Mouse (Mus musculus) telencephalon, adult 2 months (tissue): ENCODE data around the gene Slc22a22.

Experiments
- DNase-seq: peaks from one replicate; pipeline ENCODE4 v3.0.0-alpha.2; 2011; ENCODE audit warnings: low read depth, low spot score

Gene Slc22a22

DNA sequence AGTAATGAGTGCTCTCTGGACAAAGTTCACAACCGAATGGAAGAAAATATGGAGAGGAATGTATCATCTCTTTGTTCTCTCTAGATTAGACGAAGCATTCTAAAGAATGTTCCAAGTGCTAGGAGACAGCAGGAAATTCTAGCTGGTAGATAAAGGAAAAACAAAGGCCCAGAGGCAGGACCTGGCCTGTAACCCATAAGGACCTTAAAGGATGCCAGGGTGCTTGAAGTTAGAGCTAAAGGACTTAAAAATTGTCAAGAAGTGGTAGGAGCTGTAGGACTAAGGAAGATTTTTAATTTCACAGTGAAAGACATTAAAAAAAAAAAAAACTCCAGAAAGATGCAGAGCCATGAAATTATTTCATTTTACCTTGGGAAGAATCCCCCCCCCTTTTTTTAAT is at the start of gene Slc22a22:
Slc22a22 (minus strand) TSS at position 101 of the 400 bp plus-strand sequence.
- DNase-seq = no peak

DNA sequence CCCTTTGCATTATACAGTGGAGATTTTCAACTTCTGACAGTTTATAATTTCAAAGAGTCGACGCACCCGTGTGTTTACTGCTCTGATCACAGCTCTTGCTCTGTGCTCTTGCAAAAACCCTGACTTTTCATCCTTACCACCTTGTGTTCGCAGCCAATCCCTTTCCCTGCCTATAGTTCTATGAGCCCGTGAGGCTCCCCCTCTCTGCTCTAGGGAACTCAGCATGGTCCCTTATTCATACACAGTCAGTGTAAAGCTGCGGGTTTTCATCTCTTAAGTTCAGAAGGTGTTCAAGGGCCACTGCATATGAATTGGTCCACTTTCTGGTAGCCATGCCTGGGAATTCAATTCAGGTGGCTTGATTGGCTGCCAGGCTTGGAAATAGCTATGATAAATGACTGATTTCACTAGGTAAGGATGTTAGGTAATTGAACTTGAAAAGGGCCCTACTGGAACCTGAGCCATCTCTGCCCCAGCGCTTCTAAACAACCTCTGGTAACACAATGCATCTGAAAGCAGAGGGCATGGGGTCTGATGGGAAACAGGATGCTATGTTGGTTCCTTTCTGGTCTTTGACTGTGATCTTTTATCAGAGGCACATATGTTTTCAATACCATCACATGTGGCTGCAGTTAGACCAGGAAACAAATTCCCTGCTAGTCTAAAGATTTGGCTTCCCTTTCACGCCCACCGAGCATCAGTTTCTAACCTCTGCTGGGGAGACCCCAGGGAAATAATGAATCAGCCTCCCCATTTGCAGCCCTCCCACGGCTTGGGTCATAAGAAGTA is 46.3 kb upstream of the Slc22a22 start:
- no peak for DNase-seq

DNA sequence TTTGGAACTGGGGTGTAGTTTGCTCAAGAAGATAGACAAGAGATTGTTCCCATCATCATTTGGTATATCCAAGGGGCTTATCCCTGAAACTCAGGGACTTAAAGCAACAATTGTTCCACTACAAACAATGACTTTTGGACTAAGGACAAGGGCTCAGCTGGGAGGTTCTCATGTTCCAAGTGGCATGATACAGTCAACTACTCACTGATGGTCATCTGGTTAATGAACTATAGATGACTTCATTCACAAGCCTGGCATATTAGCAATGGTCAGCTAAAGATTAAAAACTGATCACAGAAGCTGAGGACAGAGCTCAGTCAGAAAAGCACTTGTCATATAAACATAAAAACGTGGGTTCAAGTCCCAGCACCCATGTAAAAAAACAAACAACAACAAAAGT is 44.7 kb upstream of the Slc22a22 start:
- no peak for DNase-seq

DNA sequence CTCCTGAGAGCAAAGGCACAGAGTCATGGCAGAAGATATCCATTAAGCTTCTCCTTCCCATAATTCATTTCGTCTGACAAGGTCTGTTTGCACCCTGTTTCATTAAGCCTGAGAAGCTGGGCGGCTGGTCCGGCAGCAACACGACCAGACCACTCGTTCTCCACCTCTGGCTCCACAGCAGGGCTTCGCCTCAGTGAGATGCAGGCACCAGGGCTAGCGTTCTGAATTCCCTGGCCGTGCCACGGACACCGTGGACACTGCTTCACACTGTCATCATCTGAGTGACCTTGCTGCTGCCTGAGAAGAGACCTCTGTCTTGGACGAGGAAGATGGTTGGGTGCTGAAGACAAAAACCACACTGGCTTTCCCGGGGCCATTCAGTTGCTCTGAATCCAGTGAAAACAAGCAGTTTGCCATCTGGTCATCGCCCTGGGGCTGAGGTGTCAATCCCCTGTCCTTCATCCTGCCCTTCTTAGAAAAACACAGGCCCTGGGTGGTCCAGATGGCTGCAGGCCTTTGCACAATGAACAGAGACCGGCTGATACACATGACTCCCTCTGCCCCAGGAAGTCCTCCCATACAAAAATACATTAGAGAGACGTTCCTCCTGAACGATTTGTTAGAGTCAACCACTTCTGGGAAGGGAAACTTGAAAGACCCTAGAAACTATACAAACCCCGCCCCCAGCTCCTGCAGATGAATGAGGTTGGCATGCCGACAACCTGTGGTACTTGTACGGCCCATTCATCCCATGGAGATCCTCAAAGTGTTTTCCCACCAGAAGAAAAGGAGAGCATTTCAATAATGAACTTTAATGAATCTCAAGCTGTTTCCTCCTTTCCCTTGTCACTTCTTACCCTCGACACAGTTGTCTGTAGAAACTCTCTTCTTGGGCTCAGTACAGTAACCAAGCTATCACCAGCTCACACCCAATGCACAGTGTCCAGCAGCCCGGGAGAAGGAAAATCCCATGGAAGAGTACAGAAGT is 32.1 kb upstream of the Slc22a22 start:
- no peak for DNase-seq

DNA sequence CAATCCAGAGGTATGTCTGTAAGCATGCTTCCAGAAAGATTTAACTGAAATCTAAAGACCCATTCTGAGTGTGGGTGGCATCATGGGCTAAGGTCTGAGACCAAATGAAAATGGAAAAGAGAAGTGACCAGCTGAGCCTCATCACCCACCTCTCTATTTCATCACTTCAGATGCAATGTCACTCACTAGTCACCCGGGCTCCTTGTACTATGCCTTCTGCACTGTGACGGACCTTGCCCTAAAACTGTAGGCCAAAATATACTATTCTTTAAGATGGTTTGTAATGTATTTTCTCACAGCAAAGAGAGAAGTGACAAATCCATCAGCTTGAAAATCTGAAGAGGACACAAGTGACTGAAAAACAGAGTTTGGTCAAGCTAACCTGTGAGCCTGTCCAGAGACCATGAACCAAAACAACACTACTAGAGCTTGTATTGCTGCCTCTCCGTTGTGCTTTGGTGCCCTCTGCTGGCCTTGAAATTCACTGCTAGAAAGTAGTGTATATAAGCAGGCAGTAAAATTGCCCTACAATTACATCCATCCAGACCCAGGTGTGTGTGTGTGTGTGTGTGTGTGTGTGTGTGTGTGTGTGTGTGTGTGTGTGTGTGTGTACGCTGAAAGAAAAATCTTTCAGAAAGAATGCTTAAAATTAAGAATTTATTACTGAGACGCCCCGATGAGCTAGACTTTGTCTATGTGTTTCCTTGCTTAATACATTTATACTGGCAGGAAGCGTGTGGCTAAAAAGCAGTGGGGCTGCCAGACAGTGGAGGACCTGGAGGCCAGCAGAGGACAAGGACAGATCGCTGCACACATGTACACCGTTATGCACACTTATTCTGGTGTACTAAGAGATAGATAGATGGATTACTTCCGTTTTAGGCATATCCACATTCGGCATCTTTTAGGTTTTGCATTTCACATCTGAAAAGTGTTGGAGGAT is 31.1 kb upstream of the Slc22a22 start:
- peak; percentile 22 for DNase-seq

DNA sequence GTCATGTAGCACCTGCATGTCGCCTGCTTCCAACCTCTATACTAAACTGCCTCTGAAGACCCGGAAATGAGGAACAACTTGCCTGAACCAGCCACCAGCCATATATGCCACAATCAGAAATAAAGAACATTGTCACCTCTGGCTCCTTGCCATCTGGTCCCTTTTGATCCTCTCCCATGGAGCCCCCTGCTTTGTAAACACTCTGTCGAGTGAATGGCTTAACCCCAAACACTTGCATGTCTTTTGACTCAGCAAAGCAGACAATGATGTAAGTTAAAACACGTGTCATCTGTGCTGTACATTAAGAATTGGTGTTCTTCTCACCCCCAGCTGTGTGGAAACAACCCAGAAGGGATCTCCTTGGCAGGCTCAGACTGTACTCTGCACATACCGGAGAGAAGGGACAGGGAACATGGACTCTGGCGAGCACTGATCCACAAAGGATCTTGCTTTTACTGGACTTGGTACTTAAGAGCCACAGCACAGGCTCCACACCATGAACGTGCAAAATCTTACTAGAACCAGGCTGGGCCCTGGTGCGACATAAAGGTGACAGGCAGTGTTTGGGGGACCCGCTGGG is 26.8 kb upstream of the Slc22a22 start:
- DNase-seq = no peak

DNA sequence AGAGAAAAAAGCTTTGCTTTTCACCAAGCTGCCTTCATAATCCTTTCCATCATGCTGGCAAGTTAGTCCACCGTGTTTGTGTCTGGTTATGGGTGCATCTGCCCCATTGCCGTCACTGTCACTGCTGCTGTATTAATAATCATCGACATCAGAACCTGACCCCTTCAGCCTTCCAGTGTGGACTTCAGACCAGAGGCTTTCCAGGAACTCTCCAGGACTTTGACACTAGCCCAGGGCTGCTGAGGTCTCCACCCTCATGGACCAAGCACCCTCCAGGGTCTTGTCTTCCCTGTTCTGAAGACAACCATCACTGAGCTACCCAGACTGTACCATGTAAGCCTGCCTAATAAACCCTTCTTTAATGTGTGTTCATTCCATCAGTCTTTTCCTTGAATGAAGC is 26.2 kb upstream of the Slc22a22 start:
- DNase-seq = no peak

DNA sequence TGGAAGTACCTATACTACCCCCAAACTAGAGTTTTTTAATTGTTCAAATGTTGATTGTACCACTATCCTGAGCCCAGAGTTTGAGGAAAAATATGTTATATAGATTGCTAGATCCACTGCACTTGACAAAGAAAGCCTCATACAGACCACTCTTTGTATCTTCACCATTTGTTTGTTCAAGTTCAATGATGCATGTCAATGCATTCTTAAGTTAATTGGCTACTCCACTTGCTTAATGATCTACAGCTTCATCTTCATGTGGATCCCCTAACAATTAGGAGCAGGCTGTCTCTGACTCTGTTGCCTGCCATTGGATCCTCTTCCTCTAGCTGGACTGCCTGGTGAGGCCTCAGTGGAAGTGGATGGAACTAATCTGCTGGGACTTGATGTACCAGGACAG is 24.1 kb upstream of the Slc22a22 start:
- no peak for DNase-seq

DNA sequence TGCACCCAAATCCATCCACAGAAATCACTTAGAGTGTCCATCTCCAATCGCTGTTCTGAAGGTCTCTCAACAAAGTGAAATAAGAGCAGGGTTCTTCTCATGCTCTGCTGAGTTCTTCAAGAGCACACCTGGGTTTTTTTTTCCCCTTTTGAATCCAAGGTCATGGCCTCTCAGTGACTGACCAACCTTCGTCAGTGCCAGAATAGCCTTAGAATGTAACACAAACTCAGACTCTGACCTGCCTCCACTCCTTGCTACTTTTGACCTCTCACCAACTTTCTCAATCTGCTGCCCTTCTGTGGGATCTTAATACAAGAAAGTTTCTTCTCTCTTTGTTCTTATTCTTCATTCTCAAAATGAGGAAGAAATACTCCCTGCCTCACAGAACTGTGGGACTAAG is 18.7 kb upstream of the Slc22a22 start:
- DNase-seq = no peak

DNA sequence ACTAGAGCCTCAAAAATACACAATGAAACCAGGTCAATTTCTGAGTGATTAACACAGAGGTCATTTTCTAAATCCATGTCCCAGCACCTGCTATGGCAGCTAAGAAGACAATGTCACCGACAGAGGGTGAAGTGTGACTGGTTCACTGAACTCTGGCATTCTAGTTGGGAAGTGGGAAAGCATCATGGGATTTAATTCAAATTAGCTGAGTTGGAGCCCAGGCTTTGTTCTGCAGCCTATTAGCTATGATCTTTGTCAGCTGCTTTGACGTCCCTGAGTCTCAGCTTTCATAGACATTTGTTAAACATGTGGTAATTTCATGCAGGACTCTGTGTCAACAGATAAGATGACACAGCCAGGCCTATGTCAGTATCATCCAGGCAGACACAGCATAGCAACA is 5.1 kb upstream of the Slc22a22 start:
- DNase-seq = no peak

DNA sequence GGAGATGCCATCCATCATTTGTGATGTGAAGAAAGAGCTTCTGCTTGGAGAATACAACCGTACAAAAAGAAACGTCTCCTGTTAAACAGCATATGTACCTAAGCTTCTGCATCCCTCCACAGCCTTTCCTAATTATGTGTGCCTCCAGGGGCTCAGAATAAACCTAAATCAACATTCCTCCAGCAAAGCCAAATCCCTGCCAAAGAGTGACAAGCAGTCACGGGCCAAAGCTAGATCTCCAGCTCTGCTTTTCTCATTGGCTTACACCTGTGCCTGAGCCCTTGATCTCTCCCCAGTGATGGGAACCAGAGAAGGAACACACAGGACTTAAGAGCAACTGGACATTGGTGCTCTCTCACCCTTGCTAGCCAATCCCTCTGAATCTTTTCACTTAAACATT is 5.8 kb downstream of the Slc22a22 start:
- DNase-seq = no peak

DNA sequence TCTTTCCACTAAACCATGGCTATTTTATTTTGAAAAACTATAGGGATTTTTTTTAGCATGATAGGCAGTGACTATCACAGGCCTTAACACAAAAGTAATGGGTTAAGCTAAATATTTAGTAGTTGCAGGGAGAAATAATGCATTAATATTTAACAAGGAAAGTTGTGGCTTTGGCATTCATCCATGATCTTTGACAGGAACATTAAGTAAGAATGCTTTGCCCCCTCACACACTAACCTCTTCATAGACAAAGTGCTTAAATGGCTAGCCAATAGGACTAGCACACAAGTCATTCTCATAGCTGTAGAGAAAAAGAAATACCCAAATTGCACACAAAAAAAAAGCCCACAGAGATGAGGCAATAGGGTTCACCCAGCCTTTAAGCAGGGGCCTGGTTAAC is 11.4 kb downstream of the Slc22a22 start:
- DNase-seq = no peak

DNA sequence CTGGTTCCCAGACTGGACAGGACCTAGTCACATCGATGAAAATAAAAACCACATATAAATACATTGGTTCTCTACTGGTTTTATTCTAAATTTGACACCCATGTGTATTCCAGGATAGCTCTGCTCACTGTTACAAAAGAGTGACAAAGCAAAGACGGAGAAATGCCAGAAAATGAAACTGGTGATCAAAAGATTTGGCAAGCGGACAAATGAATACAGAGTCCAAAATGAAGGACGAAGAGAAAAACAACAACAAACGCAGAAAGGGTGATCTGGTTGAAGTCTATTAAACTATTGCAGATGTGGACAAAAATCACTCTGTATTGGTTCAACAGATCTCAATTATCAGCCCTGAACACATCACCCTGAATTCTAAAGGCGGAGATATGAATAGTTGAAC is 12.4 kb downstream of the Slc22a22 start:
- DNase-seq = no peak

DNA sequence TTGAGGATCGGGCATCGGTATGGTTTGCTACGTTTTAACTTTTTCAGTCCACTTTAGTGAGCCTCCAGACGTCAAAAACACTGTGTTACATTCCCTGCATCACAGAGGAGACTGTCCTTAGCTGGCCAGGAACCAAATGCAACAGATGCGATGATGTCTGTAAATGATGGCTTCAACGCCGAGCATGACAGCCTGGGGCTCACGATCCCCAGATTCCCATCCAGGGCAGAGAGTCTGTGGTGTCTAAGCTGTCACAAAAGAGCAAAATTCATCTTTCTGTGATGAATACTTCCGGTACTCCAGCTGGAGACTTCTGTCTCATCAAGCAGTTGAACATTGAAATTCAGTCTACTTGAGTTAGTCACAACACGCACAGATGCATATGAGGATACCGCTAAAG is 13.4 kb downstream of the Slc22a22 start:
- DNase-seq = no peak

DNA sequence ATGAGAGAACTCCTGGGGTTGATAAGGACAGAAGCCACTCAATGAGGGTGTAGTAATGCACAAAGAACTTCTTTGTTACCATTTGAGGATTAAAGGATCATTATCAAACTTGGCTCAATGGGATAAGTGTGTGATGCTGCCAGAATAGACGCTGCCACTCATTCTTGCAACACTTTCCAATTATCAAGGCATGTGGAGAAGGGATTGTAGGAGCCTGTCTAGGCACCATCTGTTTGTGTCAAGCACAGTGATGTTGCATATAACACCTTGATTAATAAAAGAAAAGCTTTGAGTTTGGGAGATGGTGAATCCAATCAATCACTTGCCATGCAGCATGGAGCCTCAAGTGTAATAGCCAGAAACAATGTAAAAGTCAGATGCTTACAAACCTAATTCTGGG is 16.1 kb downstream of the Slc22a22 start:
- no peak for DNase-seq

DNA sequence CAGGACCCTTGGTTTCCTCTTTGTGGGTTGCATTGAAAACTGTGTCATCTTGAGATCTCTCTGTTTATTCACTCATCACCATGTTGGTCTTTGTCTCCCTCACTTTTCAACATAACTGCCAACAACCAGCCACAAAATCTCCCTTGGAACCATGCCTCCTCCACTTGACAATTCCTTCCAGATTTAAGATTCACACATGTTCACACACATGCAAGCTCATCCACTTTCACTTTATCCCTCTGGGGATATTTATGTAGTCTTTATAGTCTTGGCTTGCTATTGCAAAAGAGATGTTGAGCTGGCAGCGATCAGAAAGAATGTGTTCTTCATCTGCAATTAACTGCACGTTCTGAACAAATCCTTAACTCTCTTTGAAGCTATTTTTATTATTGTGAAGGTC is 20.1 kb downstream of the Slc22a22 start:
- DNase-seq = no peak

DNA sequence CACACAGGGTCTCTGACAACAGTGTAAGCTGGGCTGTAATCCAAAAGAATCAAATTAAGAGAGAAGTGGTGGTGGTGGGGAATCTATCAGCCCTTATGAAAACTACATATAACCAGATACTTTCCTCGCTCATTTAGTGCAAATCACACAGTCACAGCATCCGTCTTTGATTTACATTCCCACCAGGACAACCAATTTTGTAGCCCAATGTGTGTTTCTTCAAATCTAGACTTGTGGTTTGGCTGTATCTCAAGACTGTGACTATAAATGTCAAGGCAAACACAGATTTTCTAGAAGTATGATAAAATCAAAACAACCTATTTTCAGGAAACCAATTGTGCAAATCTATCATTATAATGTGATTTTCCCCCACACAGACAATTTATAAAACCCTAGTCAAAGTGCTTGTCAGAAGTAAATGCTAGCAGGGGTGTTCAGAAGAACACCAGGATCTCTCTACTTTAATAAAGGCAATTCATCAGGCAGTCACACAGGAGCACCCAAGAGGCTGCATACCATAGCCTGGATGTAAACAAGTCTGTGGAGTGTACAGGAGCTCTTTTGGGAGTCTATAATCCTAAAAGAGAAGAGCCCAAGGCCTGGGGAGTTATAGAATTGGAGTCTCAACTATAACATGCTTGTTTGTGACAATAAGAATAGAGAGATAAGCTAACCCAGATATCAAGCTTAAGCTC is 42.6 kb downstream of the Slc22a22 start:
- DNase-seq = no peak

DNA sequence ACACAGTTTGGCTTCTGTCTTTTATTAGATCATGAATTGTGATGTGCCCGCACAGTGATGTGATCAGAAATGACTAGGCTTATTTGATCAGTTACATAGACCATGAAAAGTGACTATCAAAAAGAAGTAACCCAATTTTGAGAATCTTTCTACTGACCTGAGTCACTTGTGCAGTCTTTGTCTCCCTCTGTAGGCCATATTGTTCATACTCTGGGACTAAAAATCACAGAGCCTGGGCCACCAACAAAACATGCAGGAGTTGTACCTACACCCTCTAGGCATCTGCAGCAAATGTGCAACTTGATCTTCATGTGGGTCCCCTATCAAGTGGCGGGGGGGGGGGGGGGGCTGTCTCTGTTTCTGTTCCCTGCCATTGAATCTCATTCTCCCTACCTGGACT is 68.9 kb downstream of the Slc22a22 start:
- DNase-seq = peak; percentile 19

DNA sequence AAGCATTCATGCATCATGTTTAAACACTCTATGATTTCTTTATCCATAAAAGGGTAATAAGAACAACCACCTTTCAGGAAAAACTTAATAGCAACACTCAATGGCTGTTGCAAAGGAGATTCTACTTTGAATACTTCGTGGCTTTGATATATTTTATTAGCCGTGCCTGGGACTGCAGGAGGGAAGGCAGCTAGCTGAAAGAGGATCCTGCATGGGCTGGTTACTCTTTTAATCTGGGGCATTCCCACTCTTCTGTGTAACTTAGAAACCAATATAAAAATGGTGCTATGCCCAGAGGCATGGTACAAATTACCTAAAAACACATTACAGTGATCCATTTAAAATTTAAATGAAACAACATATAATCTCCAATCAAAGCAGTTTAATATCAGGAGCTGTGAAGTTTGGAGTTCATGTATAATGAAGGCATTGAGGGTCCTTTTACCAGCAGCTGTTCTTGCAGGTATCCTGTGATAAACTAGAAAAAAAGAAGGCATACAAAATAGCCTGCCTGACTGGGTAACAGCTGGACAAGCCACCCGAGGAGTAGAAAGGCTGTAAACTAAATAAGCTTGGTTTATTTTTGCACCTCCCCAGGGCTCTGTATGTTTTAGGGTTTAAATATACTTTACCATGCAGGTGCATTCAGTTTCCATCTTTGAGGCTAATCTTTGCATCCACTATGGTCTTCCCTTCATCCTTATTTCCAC is 78.8 kb downstream of the Slc22a22 start:
- no peak for DNase-seq

DNA sequence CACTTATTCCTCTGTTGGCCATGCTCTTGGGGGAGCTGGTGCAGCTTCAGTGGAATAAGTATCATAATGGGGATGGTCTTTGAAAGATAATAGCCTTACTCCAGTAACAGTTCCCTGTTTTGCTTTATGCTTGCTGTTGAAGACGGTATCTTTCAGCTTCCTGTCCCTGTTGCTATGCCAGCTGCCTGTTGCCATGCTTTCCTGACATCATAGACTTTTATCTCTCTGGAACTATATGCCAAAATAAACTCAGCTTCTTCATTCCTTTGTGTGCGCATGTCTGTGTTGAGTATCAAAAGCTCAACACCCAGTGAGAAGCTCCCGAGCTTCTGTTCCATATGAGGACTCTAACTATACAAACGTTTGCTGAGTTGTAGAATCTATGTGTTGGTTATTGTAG is 83.4 kb downstream of the Slc22a22 start:
- DNase-seq = no peak
